Mouse (Mus musculus): Measurements from ENCODE around the gene Bri3. TPM values are rescaled to one million over a fixed set of nuclear protein-coding genes. Genes with fewer than 3 reads are reported as not detected.
"Not testable (repeated sequence)": the region's sequence is repeated elsewhere in the genome, so short reads cannot be mapped to it uniquely, and the experiment has no call there.

Gene Bri3
- polyA plus RNA-seq, 1 experiment from 2014 or later = 105 TPM

DNA sequence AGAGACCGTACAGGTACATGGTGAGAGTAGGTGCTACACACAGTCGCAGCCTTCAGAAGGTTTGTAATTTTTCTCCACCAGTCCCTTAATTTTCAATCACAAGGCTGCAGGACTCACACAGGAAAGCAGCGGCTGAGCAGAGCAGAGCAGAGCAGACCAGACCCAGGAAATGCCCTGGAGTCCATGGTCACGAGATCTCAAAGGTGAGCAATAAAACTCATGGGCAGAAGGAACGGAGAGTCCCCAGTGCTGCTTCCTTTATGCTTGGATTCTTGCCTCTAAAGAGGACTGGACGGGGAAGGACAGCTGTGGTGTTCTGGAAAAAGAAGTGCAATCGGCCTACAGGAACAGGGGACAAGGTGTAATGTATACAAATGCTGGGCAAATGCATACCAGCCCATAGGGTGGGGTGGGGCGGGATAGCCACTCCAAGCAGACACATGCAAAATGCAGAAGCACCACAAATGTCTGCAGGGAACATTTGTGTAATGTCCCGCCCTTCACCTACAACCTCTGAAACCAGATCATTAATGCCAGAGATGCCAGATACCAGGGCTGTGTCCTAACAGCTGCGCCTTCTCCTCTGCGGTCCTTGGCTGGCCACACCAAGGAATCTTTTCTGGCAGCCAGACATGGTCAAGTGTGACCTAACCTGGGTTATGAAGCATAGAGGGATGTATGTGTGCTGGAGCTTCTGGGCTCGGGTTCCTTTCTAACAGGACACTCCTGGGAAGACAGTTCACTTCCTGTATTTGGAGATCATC is 70.7 kb downstream of the Bri3 start:
- Histone ChIP-seq H3K4me1 (ENCODE audit: control insufficient read depth, insufficient read depth, low read length) (no peaks in the 10 kb centered on the region), H3K27ac (ENCODE audit: low read depth, low read length) (no peak overlapping the region), H3K9me3 (replicated peaks; ENCODE audit: control insufficient read depth, low read length) (no peaks in the 10 kb centered on the region), H3K36me3 (ENCODE audit: control insufficient read depth, insufficient read depth, low read length) (no peaks in the 10 kb centered on the region), H3K4me3 (ENCODE audit: low read depth, low read length) (no peak overlapping the region), H3K9ac (ENCODE audit: low read length) (no peak overlapping the region), H3K27me3 (replicated peaks; ENCODE audit: control insufficient read depth, insufficient read depth, low read length) (no peaks in the 10 kb centered on the region), H3K4me2 (ENCODE audit: low read length) (no peak overlapping the region)
- ATAC-seq (no peak), DNase-seq (ENCODE audit: low spot score) (no peak)
- WGBS = 95% methylated on average over 12 of the region's 12 CpGs

DNA sequence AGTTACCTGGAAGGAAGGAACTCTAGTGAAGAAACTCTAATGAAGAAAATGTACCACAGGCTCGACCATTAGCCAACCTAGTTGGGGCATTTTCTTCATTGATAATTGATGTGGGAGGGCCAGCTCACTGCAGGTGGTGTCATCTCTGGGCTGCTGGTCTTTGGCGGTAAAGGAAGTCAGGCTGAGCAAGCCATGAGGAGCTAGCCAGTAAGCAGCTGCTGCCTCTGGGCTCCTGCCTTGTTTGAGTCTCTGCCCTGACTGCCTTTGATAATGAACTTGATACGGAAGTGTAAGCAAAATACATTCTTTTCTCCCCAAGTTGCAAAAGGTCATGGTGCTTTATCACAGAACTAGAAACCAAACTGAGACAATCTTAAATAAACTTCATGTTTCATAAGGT is 72.2 kb downstream of the Bri3 start:
- DNase-seq (ENCODE audit: low spot score) (no peak), ATAC-seq (no peak)
- H3K27ac ChIP-seq (ENCODE audit: low read depth, low read length) = no peak overlapping the region
- no peaks in the 10 kb centered on the region for H3K9me3 ChIP-seq (replicated peaks; ENCODE audit: control insufficient read depth, low read length)
- H3K4me1 ChIP-seq (ENCODE audit: control insufficient read depth, insufficient read depth, low read length) = no peaks in the 10 kb centered on the region
- H3K36me3 ChIP-seq (ENCODE audit: control insufficient read depth, insufficient read depth, low read length) = no peaks in the 10 kb centered on the region
- no peak overlapping the region for H3K4me3 ChIP-seq (ENCODE audit: low read depth, low read length)
- 73% methylated on average over 3 of the region's 3 CpGs for WGBS
- H3K27me3 ChIP-seq (replicated peaks; ENCODE audit: control insufficient read depth, insufficient read depth, low read length) = no peaks in the 10 kb centered on the region
- H3K9ac ChIP-seq (ENCODE audit: low read length) = no peak overlapping the region
- no peak overlapping the region for H3K4me2 ChIP-seq (ENCODE audit: low read length)

DNA sequence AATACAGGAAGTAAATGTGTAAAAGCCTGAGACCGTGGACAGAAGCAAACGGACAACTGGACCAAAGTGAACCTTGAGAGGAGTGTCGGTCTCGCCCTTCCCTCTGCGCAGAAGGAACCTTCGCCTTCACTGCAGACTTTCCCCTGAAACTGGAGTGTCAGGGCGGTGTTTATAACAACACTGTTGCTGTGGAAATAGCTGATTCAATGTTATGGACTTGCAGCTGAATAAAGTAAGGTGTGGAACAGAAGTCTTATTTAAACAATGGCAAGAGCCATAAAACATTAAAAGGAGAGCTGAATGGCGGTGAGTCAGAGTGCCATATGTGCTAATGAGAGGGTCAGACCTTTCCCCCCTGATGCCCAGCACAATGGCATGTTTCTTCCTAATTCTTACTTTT is 73.2 kb downstream of the Bri3 start:
- Histone ChIP-seq H3K36me3 (ENCODE audit: control insufficient read depth, insufficient read depth, low read length) (no peaks in the 10 kb centered on the region), H3K4me3 (ENCODE audit: low read depth, low read length) (no peak overlapping the region), H3K4me1 (ENCODE audit: control insufficient read depth, insufficient read depth, low read length) (no peaks in the 10 kb centered on the region), H3K9ac (ENCODE audit: low read length) (no peak overlapping the region), H3K4me2 (ENCODE audit: low read length) (no peak overlapping the region), H3K9me3 (replicated peaks; ENCODE audit: control insufficient read depth, low read length) (no peaks in the 10 kb centered on the region), H3K27me3 (replicated peaks; ENCODE audit: control insufficient read depth, insufficient read depth, low read length) (no peaks in the 10 kb centered on the region), H3K27ac (ENCODE audit: low read depth, low read length) (no peak overlapping the region)
- DNase-seq (ENCODE audit: low spot score) (no peak), ATAC-seq (no peak)
- 90% methylated on average over 8 of the region's 8 CpGs for WGBS

DNA sequence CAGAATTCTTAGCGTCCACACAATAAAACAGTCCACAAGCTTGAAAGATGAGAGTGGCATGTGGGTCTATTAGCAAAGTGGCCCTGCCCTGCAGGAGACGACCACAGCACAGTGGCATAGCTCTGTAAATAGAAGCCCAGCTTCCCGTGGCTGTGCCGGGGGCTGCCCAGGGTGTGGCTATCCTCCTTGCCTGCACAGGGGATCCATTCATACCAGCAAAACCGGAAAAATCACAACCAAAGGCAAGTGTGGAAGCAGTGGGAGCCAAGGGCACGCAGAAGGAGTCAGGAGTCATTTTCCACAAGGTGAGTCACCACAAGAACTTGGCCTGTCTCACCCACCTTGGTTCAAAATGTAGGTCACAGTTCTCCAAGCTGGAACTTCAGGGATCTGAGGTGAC is 74.0 kb downstream of the Bri3 start:
- ATAC-seq = no peak
- H3K27ac ChIP-seq (ENCODE audit: low read depth, low read length) = no peak overlapping the region
- 45% methylated on average over 6 of the region's 6 CpGs for WGBS
- H3K36me3 ChIP-seq (ENCODE audit: control insufficient read depth, insufficient read depth, low read length) = no peaks in the 10 kb centered on the region
- no peaks in the 10 kb centered on the region for H3K9me3 ChIP-seq (replicated peaks; ENCODE audit: control insufficient read depth, low read length)
- H3K4me2 ChIP-seq (ENCODE audit: low read length) = no peak overlapping the region
- H3K4me1 ChIP-seq (ENCODE audit: control insufficient read depth, insufficient read depth, low read length) = no peaks in the 10 kb centered on the region
- no peak overlapping the region for H3K4me3 ChIP-seq (ENCODE audit: low read depth, low read length)
- DNase-seq (ENCODE audit: low spot score) = no peak
- H3K27me3 ChIP-seq (replicated peaks; ENCODE audit: control insufficient read depth, insufficient read depth, low read length) = no peaks in the 10 kb centered on the region
- no peak overlapping the region for H3K9ac ChIP-seq (ENCODE audit: low read length)

DNA sequence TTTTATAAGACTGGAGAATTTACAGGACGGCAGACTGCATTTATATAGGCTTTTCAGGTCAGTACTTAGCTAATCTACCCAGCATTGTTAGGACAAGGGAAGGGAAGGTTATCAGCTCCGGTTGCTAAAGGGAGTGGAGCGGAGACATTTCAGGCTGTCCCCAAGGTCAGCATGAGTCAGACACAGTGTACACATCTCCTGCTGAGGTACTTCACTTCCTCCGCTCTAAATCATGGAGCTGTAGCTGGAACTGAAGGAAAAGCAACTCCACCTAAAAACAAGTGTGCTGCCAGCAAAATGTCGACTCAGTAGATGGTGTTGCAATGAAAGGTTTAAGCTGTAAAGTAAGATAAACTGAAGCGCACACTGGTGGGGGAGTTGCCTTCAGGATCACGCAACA is 77.4 kb downstream of the Bri3 start:
- no peaks in the 10 kb centered on the region for H3K4me1 ChIP-seq (ENCODE audit: control insufficient read depth, insufficient read depth, low read length)
- no peak overlapping the region for H3K27ac ChIP-seq (ENCODE audit: low read depth, low read length)
- 83% methylated on average over 7 of the region's 7 CpGs for WGBS
- ATAC-seq (no peak), DNase-seq (ENCODE audit: low spot score) (no peak)
- no peaks in the 10 kb centered on the region for H3K36me3 ChIP-seq (ENCODE audit: control insufficient read depth, insufficient read depth, low read length)
- H3K4me3 ChIP-seq (ENCODE audit: low read depth, low read length) = no peak overlapping the region
- H3K9ac ChIP-seq (ENCODE audit: low read length) = no peak overlapping the region
- no peaks in the 10 kb centered on the region for H3K9me3 ChIP-seq (replicated peaks; ENCODE audit: control insufficient read depth, low read length)
- H3K27me3 ChIP-seq (replicated peaks; ENCODE audit: control insufficient read depth, insufficient read depth, low read length) = no peaks in the 10 kb centered on the region
- no peak overlapping the region for H3K4me2 ChIP-seq (ENCODE audit: low read length)

DNA sequence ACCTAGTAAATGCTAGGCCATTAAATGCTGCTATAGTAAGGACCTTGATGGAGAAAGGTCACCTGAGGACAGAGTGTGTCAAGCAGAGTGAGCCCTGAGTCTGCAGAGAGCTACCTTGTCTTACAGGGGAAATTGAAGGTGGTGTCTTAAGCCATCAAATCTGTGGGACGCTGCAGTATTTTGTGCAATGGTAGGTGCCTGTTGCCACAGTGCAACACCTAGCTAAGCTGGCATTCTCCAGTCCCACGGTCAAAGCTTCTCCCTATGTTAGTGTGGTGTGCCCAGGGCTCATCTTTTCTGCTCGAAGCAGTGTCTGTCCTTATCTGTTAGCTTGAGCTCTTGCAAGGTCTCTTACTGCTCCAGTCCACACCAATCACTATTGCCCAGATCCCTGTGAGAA is 78.5 kb downstream of the Bri3 start:
- H3K9ac ChIP-seq (ENCODE audit: low read length) = no peak overlapping the region
- ATAC-seq = no peak
- WGBS = 82% methylated on average over 3 of the region's 3 CpGs
- no peak for DNase-seq (ENCODE audit: low spot score)
- H3K27me3 ChIP-seq (replicated peaks; ENCODE audit: control insufficient read depth, insufficient read depth, low read length) = no peaks in the 10 kb centered on the region
- H3K9me3 ChIP-seq (replicated peaks; ENCODE audit: control insufficient read depth, low read length) = no peaks in the 10 kb centered on the region
- H3K36me3 ChIP-seq (ENCODE audit: control insufficient read depth, insufficient read depth, low read length) = no peaks in the 10 kb centered on the region
- H3K4me3 ChIP-seq (ENCODE audit: low read depth, low read length) = no peak overlapping the region
- no peaks in the 10 kb centered on the region for H3K4me1 ChIP-seq (ENCODE audit: control insufficient read depth, insufficient read depth, low read length)
- no peak overlapping the region for H3K4me2 ChIP-seq (ENCODE audit: low read length)
- no peak overlapping the region for H3K27ac ChIP-seq (ENCODE audit: low read depth, low read length)

DNA sequence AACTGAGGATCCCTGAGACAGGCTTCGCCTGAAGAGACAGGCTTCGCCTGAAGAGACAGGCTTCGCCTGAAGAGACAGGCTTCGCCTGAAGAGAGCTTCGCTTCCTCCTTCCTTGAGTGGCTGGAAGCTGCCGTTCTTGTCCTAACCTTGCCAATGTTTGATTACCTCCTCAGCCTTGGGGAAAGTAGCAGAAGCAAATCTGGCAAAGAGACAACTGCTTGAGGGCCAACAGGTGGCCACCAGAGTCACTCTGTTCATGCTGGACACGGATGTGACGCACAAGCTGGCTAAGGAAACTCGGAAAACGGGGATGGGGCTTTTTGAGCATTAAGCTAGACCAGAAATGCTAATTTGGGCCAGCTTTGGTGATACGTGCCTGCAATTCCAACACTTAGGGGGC is 89.8 kb downstream of the Bri3 start:
- WGBS = 91% methylated on average over 11 of the region's 11 CpGs

DNA sequence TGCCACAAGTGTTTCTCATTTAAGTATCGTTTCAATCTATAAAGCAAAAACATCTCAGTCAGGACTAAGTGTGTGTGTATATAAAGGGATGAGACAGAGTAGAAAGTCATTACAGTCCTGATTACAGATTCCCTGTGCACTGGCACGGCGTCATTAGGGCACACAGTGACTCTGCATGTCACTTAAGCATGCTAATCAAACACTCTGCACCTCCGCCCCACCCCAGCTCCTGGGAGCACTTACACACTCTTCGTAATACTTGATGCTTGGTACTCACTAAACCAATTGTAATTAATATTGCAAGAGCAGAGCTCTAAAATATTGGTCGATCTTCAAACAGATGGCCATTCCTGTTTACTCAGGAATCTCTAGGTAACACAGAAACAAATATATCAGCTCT is 91.1 kb downstream of the Bri3 start:
- H3K9me3 ChIP-seq (replicated peaks; ENCODE audit: control insufficient read depth, low read length); ATAC-seq: not testable (repeated sequence)
- 75% methylated on average over 6 of the region's 6 CpGs for WGBS

More for the DNA sequence above, 89.8 kb downstream of the Bri3 start:
- H3K4me1 ChIP-seq (ENCODE audit: control insufficient read depth, insufficient read depth, low read length) = no peaks in the 10 kb centered on the region
- no peak overlapping the region for H3K4me3 ChIP-seq (ENCODE audit: low read depth, low read length)
- no peak overlapping the region for H3K9ac ChIP-seq (ENCODE audit: low read length)
- no peaks in the 10 kb centered on the region for H3K9me3 ChIP-seq (replicated peaks; ENCODE audit: control insufficient read depth, low read length)
- no peaks in the 10 kb centered on the region for H3K27me3 ChIP-seq (replicated peaks; ENCODE audit: control insufficient read depth, insufficient read depth, low read length)
- no peak for DNase-seq (ENCODE audit: low spot score)
- H3K27ac ChIP-seq (ENCODE audit: low read depth, low read length) = no peak overlapping the region
- no peak overlapping the region for H3K4me2 ChIP-seq (ENCODE audit: low read length)
- no peak for ATAC-seq
- H3K36me3 ChIP-seq (ENCODE audit: control insufficient read depth, insufficient read depth, low read length) = no peaks in the 10 kb centered on the region

DNA sequence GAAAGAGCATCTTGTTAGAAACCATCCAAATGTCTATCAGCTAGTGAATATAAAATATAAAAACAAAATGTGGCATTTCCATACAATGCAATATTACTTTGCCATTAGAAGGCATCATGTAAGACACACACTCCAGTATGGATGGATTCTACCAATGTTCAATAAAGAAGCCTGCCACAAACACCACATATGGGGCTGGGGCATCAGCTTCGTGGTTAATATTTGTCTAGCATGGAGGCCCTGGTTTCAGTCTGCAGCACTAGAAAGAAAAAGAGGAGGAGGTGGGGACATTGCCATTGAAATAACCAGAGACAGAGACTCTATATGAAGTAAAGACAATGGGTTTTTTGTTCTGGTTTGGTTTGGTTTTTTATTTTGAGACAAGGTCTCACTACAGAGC is 94.5 kb downstream of the Bri3 start:
- no peak overlapping the region for H3K27ac ChIP-seq (ENCODE audit: low read depth, low read length)
- H3K36me3 ChIP-seq (ENCODE audit: control insufficient read depth, insufficient read depth, low read length) = no peaks in the 10 kb centered on the region
- no peaks in the 10 kb centered on the region for H3K27me3 ChIP-seq (replicated peaks; ENCODE audit: control insufficient read depth, insufficient read depth, low read length)
- 31% methylated on average over 1 of the region's 1 CpGs for WGBS
- ATAC-seq (no peak), DNase-seq (ENCODE audit: low spot score) (no peak)
- no peak overlapping the region for H3K9ac ChIP-seq (ENCODE audit: low read length)
- H3K4me2 ChIP-seq (ENCODE audit: low read length) = no peak overlapping the region
- H3K9me3 ChIP-seq (replicated peaks; ENCODE audit: control insufficient read depth, low read length) = no peaks in the 10 kb centered on the region
- H3K4me1 ChIP-seq (ENCODE audit: control insufficient read depth, insufficient read depth, low read length) = no peaks in the 10 kb centered on the region
- no peak overlapping the region for H3K4me3 ChIP-seq (ENCODE audit: low read depth, low read length)

More for the DNA sequence above, 91.1 kb downstream of the Bri3 start:
- H3K36me3 ChIP-seq (ENCODE audit: control insufficient read depth, insufficient read depth, low read length); H3K27me3 ChIP-seq (replicated peaks; ENCODE audit: control insufficient read depth, insufficient read depth, low read length); H3K4me2 ChIP-seq (ENCODE audit: low read length); H3K4me1 ChIP-seq (ENCODE audit: control insufficient read depth, insufficient read depth, low read length); H3K27ac ChIP-seq (ENCODE audit: low read depth, low read length); DNase-seq (ENCODE audit: low spot score); H3K9ac ChIP-seq (ENCODE audit: low read length); H3K4me3 ChIP-seq (ENCODE audit: low read depth, low read length): not testable (repeated sequence)
